Mouse (Mus musculus): ENCODE data around the gene Tpgs1.

Gene Tpgs1

GRCm38 (mm10) chr10:79712499-79713126, 43.4 kb downstream of the Tpgs1 start:
- peak; percentile 65 for DNase-seq (ENCODE audit: low read depth, low spot score)

GRCm38 (mm10) chr10:79713163-79713562, 44.0 kb downstream of the Tpgs1 start:
- no peak for DNase-seq (ENCODE audit: low read depth, low spot score)

DNA sequence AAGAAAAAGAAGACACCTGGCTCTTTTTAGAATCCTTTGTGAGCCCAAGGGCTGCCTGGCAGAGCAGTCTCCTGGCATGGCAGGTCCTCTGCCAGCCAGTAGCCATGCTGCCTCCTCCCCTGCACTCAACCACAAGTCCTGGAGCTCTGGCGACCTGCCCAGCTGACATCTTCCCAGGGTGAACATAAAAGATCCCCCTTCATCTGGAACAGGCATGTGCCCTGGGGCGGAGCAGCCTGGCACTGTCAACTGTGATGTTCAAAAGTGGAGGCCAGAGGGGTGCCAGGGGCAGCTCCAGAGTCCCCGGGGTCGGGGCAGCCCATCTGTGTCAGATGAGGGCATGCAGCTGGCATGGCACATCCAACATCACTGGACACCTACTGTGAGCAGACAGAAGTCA, 45.8 kb downstream of the Tpgs1 start:
- no peak for DNase-seq (ENCODE audit: low read depth, low spot score)

DNA sequence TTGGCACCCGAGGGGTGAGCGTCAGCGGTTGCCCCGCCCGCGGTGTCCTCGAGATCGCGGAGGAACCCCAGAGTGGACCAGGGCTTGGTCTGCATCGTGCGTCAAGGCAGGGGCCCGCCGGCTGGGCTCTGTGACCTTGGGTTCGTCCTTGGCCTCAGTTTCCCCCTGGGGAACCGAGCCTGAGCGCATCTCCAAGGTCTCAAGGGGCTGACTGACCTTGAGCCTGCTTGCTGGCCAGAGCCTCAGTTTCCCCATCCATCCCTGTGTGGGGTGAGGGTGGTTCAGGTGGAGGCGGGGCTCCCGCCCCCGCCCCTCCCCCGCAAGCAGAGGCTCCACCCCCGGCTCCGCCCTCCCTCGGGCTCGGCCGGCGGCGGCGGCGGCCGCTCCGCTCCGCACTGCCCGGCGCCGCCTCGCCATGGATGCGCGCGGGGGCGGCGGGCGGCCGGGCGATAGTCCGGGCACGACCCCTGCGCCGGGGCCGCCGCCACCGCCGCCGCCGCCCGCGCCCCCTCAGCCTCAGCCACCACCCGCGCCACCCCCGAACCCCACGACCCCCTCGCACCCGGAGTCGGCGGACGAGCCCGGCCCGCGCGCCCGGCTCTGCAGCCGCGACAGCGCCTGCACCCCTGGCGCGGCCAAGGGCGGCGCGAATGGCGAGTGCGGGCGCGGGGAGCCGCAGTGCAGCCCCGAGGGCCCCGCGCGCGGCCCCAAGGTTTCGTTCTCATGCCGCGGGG, 47.3 kb downstream of the Tpgs1 start, which contains the start of gene Hcn2:
Gene Hcn2, plus strand, starts transcription at position 381 of the 734 bp plus-strand sequence.
- no peak for DNase-seq (ENCODE audit: low read depth, low spot score)

DNA sequence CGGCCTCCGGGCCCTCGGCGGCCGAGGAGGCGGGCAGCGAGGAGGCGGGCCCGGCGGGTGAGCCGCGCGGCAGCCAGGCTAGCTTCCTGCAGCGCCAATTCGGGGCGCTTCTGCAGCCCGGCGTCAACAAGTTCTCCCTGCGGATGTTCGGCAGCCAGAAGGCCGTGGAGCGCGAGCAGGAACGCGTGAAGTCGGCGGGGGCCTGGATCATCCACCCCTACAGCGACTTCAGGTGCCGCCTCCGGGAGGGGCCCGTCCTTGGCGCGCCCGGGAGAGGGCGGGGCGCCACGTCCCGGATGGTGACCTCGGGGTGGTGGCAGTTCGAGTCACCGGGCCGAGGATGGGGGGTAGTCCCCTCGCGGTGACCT, 47.8 kb downstream of the Tpgs1 start:
- DNase-seq (ENCODE audit: low read depth, low spot score) = no peak

GRCm38 (mm10) chr10:79717640-79718357, 48.6 kb downstream of the Tpgs1 start:
- DNase-seq (ENCODE audit: low read depth, low spot score) = peak; percentile 79

DNA sequence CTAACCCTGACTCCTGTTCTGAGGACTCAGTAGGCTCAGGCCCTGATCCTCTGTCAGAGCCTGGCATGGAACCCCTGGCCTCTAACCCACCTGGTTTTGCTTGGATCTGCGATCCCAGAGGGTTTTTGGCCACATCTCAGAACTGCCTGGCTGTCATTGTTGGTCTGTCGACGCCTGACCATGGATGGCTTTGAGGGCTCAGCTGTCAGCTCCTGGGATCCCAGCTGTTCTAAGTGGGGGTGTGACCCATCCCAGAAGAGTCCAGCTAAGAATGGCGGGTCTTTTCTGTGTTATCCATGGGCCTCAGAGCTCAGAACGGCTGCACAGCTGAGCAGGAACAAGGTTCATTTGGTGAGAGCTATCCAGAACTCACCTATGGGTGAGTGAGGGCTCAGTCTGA, 51.9 kb downstream of the Tpgs1 start:
- DNase-seq (ENCODE audit: low read depth, low spot score) = no peak

DNA sequence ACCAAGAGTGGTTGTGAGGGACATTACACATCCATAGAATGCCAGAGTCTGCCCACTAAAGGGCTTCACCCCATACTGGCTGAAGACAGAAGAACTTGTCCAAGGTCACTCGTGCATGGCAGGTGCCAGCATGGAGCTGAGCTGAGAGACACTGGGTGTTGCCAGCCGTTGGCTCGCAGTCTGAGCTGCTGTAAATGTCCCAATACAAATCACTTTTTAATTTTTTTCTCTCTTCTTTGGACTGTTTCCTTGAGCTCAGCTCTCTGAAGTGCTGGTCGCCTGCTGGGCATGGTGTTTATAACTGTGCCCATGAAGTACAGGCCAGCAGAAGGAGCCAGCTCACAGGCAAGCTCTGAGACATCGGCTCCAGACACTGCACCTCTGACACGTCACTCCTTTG, 53.9 kb downstream of the Tpgs1 start:
- DNase-seq (ENCODE audit: low read depth, low spot score) = no peak

- no peak for DNase-seq (ENCODE audit: low read depth, low spot score)
These were observed 54.5 kb downstream of the Tpgs1 start for GRCm38 (mm10) chr10:79723692-79724091.
